Mouse (Mus musculus) inflammation-experienced regulatory T-cells, adult 16 weeks (primary cell): ENCODE measurements around the gene Pfdn5. TPM values are rescaled to one million over a fixed set of nuclear protein-coding genes. Genes with fewer than 3 reads are reported as not detected.

ENCODE experiments used
- polyA plus RNA-seq: library from polyadenylated mRNA; unstranded; fragments of 100-300 nt; shearing (Covaris generic); gene quantifications from one replicate; pipeline ENCODE4 v1.2.1, GENCODE M21; 2017

Gene Pfdn5
- 518 TPM for polyA plus RNA-seq

GRCm38 (mm10) chr15:102326022-102326576, at the start of gene Pfdn5:
Gene Pfdn5, plus strand, starts transcription at chr15:102326116.

GRCm38 (mm10) chr15:102279092-102279782, 46.7 kb upstream of the Pfdn5 start, which contains the start of gene Mfsd5:
Gene Mfsd5, plus strand, starts transcription at chr15:102279454.

GRCm38 (mm10) chr15:102295633-102296367, 30.1 kb upstream of the Pfdn5 start, which contains the start of gene Espl1:
Gene Espl1, plus strand, starts transcription at chr15:102296266.

GRCm38 (mm10) chr15:102331610-102332015, 5.7 kb downstream of the Pfdn5 start, which contains the start of gene Myg1:
Gene Myg1, plus strand, starts transcription at chr15:102331709.

GRCm38 (mm10) chr15:102350138-102350941, 24.4 kb downstream of the Pfdn5 start, which contains the start of gene Aaas:
Gene Aaas, minus strand, starts transcription at chr15:102350771.

GRCm38 (mm10) chr15:102366733-102367344, 40.9 kb downstream of the Pfdn5 start, which contains the start of gene Sp7:
Gene Sp7, minus strand, starts transcription at chr15:102367182.

Other genes starting within 250 kb of the Pfdn5 start
- 2.1 TPM for gene Tns2, start 225.7 kb upstream of the Pfdn5 start, polyA plus RNA-seq
- 69.4 TPM for gene Spryd3, start 189.9 kb upstream of the Pfdn5 start, polyA plus RNA-seq
- 0.52 TPM for gene Igfbp6, start 181.8 kb upstream of the Pfdn5 start, polyA plus RNA-seq
- gene Soat2, start 175.6 kb upstream of the Pfdn5 start, polyA plus RNA-seq = 2.5 TPM
- 95.1 TPM for gene Zfp740, start 122.9 kb upstream of the Pfdn5 start, polyA plus RNA-seq
- gene Csad, start 121.4 kb upstream of the Pfdn5 start, polyA plus RNA-seq = 18.1 TPM
- 979 TPM for gene Itgb7, start 94.2 kb upstream of the Pfdn5 start, polyA plus RNA-seq
- 38.9 TPM for gene Rarg, start 68.6 kb upstream of the Pfdn5 start, polyA plus RNA-seq
- gene Gm9918, start 55.6 kb upstream of the Pfdn5 start, polyA plus RNA-seq = not detected
- 92.2 TPM for gene Mfsd5, start 46.7 kb upstream of the Pfdn5 start, polyA plus RNA-seq
- 2.7 TPM for gene Espl1, start 29.9 kb upstream of the Pfdn5 start, polyA plus RNA-seq
- gene Myg1, start 5.6 kb downstream of the Pfdn5 start, polyA plus RNA-seq = 105 TPM
- 57.2 TPM for gene Aaas, start 24.7 kb downstream of the Pfdn5 start, polyA plus RNA-seq
- gene Sp7, start 41.1 kb downstream of the Pfdn5 start, polyA plus RNA-seq = not detected
- gene Sp1, start 80.0 kb downstream of the Pfdn5 start, polyA plus RNA-seq = 16.0 TPM
- gene Amhr2, start 119.3 kb downstream of the Pfdn5 start, polyA plus RNA-seq = 0.78 TPM
- 713 TPM for gene Prr13, start 132.9 kb downstream of the Pfdn5 start, polyA plus RNA-seq
- 125 TPM for gene Pcbp2, start 144.4 kb downstream of the Pfdn5 start, polyA plus RNA-seq
- not detected for gene Gm10337, start 177.6 kb downstream of the Pfdn5 start, polyA plus RNA-seq
- gene Map3k12, start 190.9 kb downstream of the Pfdn5 start, polyA plus RNA-seq = 11.6 TPM
- gene Tarbp2, start 192.1 kb downstream of the Pfdn5 start, polyA plus RNA-seq = 63.5 TPM
- 4.3 TPM for gene Npff, start 198.8 kb downstream of the Pfdn5 start, polyA plus RNA-seq